Mouse (Mus musculus) left cerebral cortex, adult 9 months (tissue): Measurements from ENCODE around the gene Acsm2.

Experiments used
- DNase-seq, 2 experiments: peaks; one replicate each; pipeline ENCODE4 v3.0.0; 2022; ENCODE audit warnings: low spot score in 2 of 2

Gene Acsm2

DNA sequence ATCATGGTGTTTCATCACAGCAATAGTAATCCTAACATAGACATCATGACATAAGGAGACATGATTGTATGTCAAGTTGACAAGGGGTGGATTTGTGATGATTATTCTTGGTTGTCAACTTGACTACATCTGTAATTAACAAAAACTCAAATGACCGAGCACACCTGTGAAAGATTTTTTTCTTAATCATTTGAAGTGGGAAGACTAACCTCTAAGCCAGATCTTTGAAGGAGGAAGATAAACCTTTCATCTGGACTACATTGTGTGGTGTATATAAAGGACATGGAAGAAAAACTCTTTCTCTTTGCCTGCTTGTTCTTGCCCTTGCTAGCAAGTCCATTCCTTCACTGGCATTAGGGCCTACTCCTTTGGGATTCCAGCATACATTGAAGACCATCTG is at the start of gene Acsm2:
TSS of gene Acsm2 (plus strand) at position 301 of the 400 bp plus-strand sequence.
- DNase-seq, result no peak

DNA sequence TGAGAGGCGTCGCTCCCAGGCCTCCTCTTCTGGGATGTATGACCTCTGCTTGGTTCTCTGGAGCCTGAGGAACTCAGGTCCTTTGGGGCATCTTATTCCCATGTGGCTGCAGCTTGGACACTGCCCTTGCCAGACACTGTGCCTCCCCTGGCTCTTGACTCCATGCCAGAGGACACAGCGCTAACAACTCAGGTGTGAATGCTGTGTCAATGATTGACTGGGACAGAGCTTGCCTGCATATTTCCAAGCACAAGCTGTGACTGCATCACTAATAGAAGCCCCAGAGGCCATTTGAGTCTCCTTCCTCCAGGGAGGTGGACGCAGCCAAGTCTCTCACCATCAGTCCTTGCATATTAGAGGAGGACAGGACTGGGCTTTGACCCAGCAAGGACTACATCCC is 43.0 kb upstream of the Acsm2 start:
- no peak for DNase-seq

DNA sequence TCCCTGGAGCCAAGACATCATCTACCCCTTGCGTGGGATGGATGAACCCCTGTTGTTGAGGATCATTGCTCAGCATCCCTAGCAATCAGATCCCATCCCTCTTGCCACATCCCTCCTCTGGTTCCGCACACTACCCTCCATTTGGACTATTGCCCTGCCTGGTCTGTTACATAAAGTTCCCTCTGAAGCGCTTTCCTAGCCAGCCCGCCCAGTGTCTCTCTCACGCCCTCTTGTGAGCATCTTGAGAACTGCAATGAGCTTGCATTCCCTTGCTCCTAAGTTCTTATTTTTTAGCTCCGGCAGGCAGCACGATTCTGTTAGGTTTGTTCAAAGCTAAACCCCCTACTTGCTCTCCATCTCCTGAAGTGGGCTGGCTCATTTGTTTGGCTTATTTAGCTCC is 41.1 kb upstream of the Acsm2 start:
- peak in 1 of 2 experiments; percentile 67 for DNase-seq

DNA sequence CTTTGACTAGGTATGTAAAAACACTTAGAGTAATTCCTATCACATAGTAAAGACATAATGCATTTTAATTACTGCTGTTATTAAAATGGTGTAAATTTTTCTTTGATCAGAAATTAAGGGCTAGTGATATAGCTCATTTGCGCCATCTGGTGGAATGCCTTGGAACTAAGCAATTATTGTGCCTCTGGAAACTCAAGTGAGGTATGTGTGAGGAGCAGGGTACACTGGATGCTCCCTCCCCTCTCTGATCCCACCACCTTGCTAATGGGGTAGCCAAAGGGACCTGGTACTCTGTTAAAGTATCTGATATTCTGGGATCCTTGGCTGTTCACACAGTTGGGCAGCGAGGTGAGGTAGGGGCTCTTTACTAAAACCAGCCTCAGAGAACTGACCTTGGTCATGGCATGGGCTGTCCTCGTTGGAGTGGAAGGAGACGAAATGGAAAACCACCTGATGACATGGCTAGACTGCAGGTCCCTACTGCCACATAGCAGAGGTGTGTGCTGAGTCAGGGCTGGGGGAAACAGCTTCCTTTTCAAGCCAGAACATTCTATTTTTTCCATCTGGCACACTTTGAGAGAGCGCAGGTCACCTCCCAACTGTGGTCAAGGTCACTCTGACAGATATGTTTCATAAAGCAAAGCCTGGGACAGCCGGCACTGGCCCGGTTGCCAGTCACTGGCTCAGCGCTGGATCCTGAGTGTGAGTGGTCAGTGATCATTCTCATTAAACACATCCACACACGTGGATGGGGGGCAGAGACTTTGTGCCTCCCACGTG is 38.5 kb upstream of the Acsm2 start:
- DNase-seq, result peak in 1 of 2 experiments; percentile 65

DNA sequence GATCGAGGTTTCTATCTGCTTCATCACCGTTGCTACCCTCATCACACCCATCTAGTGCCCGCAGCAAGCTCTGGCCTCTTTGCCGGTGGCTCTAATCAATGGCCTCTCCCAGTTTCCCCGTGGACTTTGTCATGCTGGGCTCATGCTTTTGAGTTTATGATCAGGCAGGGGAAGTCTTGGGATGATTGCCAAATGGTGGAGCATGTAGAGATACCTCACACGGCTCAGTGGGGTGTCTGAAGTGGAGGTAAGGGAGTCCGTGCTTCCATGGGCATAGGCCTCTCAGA is 37.9 kb upstream of the Acsm2 start:
- DNase-seq, result no peak

DNA sequence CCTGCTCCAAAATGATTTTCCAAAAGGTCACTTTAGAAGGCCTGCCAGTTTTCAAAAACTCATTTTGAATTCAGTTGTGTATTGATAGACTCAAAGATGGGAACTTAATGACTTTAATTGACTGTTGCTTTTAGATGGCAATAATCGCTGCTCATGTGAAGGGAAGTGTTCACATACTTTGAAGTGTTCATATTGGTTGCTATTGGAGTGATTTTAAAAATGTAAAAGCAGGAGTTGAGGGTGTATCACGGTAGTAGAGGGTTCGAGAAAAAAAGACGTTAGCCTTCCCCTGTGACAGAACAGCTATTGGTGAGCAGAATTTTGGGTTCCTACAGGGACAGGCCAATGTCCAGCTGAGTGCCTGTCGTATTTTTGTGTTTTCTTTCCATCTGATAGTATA is 35.0 kb upstream of the Acsm2 start, which contains the start of gene Acsm5:
TSS of gene Acsm5 (plus strand) at position 301 of the 400 bp plus-strand sequence.
- no peak for DNase-seq

DNA sequence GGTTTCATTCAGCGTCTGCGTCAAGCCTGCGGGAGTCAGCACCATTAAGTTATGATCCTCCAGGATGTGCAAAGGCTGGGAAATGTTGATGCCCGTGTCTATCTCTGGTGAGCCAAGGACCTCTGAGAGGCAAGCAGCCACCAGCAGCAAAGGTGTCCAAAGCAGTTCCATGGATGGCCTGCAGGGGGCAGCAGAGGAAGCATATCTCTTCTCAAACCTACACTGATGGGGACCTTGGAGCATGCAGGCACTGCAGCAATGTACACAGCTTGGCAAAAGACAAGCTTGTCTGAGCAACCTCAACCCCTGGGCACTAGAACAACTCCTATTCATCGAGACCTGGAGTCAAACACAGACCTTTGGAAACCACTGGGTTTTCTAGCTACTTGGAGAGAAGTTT is 34.5 kb upstream of the Acsm2 start:
- DNase-seq, result peak; percentile 8 to 86

DNA sequence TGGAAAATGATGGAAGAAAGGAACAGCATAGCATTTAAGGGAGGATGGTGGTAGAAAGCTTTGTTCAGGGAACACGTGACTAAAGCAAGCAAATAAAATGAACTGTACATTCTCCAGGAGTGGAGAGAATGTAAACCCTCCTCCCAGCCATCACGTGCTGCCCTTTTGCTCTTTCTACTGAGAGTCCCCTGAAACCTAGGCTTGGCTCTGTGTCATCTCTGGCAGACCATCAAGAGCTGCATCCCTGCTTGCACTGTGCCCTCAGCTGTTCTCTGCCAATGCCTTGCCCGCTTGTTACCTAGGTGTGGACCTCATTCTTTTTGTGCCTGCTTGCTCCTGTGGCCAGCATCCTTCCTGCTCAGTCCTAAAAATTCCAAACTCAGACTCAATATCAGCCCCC is 32.3 kb upstream of the Acsm2 start:
- no peak for DNase-seq

DNA sequence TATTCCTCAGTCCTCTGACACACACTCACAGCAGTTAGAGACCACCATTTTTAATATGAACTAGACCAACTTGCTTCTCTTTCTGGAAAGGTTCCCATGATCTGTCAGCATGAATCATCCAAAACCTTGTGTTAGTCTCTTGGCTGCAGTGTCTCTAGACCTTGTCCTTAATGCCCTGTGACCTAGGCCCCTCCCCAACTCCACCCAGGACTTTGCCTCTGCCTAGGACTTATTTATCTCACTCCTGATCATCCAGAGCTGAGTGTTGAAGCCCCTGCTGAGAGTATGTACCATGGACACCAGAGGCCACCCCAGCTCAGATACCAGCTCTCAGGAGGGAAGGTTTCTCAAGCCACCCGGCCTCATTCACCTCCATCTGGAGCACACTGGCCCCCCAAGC is 31.8 kb upstream of the Acsm2 start:
- no peak for DNase-seq

DNA sequence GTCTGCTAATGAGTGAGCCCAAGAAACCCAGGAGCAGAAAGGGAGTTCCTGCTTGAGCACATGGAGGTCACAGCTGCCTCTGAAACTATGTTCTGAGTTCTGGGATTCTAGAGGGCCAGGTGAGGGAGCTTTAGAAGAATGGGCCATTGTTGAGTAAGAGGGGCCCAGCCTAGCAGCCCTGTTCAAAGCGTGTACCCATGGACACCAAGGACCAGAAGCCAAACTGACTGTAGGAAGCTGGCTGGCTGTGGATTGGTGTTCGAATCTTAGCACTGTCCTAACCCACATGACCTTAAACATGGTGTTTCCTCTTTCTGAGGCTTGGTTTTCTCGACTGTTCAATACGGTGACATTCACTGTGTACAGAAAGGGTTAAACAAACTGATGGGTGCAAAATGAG is 30.8 kb upstream of the Acsm2 start, which contains the start of gene Pdilt:
TSS of gene Pdilt (minus strand) at position 101 of the 400 bp plus-strand sequence.
- no peak for DNase-seq

DNA sequence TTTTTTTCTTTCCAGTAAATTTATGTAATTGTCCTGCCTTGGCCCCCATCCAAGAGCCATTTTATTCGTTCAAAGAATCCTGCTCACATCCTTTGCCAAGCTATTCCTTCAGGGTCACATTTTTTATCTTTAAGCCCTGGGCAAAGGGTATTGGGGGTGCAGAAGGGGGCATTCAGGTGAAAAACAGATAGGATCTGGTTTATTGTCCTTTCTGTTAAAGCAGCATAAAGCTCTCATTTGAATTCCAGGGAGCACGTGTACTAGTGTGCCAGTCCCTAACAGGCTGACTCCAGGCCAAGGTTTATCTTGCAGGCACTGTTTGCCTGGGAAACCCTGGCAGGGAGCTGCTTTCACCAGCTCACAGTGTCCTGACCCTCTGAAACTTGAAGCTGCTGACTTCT is 28.3 kb upstream of the Acsm2 start:
- no peak for DNase-seq

DNA sequence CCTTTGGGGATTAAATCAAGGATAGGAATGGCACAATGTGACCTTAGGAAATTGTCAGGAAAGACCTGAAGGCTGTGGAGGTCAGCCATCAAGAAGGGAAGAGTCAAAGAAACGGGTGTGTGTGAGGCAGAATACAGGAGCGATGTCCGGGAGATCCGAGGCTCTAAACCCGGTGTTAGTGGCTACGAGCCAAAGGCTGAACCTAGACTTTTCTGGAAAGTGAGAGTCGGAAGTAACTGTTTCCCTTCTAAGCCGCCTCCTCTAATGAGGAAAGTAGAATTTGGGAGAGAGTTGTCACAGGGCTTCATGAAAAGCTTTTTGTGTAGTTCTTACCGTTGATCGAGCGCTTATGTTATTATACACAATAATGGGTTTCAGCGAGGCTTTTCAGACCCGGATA is 27.7 kb upstream of the Acsm2 start:
- DNase-seq, result no peak

DNA sequence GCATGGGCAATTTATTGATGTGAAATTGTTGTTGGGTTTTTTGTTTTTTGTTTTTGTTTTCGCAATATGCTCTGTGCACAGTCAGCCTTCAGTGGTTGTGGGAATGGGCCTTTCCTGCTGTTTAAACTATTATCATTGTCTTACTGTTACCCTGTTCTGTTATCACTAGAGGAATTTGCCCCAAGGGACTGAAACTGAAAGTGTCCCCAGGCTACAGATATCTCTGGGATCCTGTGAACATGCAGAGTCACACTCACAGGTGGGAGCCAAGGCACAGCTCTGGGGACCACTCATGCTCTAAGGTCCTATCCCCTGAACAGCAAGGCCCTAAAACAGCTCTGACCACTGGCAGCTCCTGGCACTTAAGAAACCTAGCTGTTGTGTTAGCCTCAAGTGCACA is 27.0 kb upstream of the Acsm2 start:
- no peak for DNase-seq

DNA sequence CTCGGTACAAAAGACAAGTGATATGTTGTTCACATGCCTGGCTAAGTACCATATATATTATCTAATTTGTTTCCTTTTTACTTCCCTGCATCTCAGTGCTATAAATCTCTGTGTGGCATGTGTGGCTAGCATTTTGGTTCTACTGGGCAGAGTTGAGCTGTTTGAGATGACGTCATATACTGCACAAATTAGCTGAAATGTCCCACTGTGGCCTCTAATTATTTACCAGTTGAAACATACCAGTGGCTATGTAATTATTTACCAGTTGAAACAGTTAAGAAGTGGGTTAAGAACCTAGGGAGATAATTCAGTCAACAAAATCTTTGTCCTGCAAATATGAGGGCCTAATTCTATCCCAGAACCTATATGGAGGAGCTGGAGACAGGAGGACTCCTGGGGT is 26.6 kb upstream of the Acsm2 start:
- no peak for DNase-seq

DNA sequence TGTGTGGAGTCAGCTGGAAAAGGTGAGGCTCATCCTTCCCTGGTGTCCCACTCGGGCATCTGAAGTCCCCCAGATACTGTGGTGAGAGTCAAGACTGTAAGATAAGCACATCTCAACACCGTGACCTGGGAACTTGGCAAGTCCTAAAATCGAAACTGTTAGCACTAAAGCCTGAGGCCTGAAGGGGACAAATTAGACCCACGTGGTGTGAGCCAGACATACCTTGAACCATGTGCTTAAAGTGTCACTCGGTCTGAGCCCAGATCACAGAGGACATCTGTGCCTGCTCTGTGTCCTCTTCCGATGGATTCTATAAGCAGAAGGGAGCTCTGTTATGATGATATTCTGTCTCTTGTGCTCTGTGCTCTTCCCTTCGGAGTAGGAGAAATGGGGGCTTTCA is 25.5 kb upstream of the Acsm2 start:
- DNase-seq, result no peak

DNA sequence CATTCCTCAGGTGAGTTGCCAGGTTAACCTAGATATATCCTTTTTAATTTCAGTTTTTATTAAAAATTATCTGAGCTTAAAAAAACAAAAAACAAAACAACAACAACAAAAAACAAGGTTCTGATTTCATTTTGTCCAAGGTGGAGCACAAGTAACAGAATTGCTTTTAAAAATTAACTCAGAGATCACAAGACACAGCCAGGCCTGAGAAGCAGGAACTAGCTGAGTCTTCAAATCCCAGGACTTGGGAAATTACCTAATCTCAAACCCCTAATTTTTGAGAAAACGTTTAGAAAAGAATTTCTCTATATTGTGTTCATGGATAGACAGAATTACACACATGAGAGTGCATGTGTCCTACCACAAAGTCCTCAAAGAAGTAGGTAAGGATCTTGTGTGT is 21.2 kb upstream of the Acsm2 start:
- no peak for DNase-seq

DNA sequence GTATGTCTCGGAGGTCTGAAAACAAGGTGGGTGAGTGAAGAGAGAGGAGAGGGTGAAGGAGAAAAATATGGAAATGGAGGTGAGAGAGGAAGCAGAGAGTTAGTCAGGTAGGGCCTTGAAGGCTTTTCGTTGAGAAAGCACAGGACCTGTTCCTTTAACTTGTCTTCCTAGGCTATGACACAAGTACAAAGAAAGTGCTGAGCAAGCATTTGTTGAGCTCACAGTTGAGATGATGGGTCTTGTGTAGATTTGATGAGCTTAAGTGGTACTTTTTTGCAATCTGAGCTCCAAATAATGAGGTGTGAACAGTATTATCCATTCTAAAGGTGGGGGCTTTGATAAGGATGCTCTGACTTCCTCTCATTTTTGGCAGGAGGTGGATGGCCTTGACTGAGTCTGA is 19.8 kb upstream of the Acsm2 start:
- no peak for DNase-seq

DNA sequence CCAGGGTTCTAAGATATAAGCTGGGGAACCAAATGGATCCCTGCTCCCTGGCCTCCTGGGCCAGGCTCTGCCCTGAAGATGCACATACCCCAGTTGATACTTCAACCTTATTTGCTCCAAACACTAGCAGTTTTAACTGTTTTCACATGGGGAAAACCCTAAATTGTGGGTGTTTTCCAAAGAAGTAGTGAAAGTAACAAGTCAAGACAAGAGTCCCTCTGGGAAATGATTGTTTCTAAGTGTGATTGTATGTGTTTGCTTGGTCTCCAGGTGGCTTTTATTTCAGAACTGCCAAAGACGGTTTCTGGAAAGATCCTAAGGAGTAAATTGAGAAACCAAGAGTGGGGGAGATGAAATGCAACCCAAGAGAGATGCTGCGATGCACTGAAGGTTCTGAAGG is 11.7 kb upstream of the Acsm2 start:
- DNase-seq, result no peak

DNA sequence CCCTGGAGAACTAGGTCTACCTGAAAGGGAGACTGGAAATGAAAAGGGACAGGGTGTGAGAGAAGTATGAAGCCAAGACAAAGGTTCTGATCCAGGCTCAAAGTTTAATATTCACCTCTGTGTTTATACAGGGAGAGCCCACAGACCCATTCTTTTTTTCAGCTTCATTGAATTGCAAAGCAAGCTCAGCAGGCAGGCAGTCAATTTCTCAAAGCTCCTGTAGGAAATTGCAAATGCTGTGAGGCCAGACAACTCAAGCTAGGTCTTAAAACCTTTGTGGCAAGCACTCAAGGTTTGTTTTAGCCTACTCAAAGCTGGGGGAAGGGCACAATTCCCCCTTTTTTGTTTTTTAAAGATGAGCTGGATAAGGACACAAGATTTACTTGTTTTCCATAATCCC is 8.6 kb upstream of the Acsm2 start:
- DNase-seq, result no peak

DNA sequence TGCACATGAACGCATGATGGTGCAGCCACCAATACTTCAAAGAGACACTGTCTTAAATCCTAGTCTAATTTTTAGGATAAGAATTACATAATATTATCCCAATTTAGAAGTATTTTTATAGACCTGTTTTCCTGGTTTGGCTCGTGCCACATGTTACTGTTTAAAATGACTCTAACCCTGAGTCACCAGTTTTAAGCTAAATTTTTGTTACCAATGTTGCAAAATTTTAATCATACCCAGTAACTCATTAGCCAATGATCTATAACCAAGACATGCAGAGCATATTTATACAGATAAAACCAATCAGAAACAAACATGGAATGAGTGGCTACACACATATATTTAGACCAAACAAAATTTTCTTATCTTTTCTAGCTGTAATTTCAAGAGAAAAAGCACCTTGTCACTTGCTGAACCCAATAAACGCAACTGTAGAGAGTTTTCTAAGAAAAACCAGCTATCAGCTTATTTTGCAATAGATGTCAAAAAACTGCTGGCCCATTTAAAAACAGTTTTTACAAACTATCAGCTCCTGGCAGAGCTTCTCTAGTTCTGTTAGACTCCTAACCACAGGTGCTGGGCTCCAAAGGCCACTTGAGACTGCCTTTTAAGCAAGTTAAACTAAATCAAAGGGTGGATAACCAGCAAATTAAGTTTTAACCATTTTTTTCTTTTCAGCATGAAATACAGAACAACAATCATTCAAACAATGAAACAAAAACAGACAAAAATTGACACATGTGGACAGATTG is 3.5 kb upstream of the Acsm2 start:
- no peak for DNase-seq

DNA sequence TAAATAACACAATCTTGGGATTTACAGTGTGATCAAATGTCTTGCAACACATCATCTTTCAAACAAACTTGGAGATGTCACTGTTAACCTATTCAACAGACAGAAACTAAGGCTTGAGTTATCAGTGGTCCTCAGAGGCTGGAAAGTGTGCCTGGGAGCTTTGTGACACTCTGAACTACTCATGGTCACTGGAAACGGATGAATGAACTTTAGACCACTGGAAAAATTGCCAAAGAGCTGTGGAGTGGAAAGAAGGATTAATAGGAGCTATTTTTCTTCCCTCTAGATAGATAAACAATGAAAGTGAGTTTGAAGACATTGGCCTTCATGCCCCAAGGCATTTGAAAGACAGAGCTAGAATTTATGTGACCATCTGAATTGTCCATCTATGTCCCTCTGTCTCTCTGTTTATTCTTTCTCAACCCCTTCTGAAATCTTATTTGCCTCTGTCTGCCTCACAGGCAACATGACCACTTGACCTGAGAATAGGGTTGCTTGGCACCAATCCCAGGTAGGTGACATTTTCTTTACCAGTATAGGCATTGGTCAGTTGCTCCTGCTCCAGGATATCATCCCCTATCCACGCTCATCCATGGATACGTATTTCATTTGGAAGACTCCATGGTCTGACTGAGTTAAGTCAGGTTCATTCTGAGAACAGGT is 5.8 kb downstream of the Acsm2 start:
- DNase-seq, result no peak

DNA sequence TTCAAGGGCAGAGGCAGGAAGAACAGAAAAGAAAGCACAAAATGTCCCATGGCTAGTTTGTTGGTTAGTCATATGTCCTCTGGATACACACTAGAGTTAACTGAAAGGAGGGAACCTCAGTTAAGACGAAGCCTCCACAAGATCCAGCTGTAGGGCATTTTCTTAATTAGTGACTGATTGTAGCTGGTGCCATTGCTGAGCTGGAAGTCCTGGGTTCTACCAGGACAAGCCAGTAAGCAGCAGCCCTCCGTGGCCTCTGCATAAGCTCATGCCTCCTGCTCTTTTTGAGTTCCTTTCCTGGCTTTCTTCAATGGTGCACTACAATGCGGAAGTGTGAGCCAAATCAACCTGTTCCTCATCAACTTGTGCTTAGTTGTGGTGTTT is 6.3 kb downstream of the Acsm2 start:
- no peak for DNase-seq

DNA sequence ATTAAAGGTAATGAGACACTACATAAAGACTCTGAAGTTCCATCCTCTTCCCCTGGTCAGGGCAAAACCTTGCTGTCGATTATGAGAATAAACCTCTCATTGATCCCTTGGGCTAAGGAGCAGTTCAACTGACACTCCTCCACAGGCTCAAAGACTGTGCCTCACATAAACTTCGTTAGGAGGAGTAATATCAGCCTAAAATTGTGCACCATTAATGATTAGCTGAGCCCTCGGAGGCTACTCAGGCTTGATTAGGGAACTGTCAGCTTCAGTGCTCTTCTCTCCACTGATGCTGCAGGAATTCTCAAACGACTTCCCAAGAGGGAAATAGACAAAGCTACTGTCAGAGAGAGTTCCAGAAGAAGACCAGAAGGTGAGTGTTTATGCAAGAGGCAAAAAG is 7.3 kb downstream of the Acsm2 start:
- no peak for DNase-seq
